Mouse (Mus musculus) bone marrow macrophage, adult 2 months (primary cell): ENCODE measurements around the gene Gse1.

Source experiments
- CTCF ChIP-seq: IDR thresholded peaks from 2 replicates; pipeline ENCODE4 v1.5.1; 2012; ENCODE audit warnings: low read depth, mild to moderate bottlenecking, low read length, moderate library complexity
- POLR2A ChIP-seq: IDR thresholded peaks from 2 replicates; pipeline ENCODE4 v1.6.1; 2012; ENCODE audit warnings: mild to moderate bottlenecking, low read depth, low read length, borderline replicate concordance

- TF ChIP-seq CTCF (no peak), POLR2A (no peak)
Observed at GRCm38 (mm10) chr8:120475462-120476201, 247.4 kb downstream of the Gse1 start.
